Mouse (Mus musculus): ENCODE measurements around the gene Tmem132e. TPM values are rescaled to one million over a fixed set of nuclear protein-coding genes. Genes with fewer than 3 reads are reported as not detected.
A peak's percentile ranks its signal among the peaks of the same experiment; 100 is the strongest.

Tmem132e gene
- polyA plus RNA-seq, 1 experiment from 2014 or later: 0.44 TPM

DNA sequence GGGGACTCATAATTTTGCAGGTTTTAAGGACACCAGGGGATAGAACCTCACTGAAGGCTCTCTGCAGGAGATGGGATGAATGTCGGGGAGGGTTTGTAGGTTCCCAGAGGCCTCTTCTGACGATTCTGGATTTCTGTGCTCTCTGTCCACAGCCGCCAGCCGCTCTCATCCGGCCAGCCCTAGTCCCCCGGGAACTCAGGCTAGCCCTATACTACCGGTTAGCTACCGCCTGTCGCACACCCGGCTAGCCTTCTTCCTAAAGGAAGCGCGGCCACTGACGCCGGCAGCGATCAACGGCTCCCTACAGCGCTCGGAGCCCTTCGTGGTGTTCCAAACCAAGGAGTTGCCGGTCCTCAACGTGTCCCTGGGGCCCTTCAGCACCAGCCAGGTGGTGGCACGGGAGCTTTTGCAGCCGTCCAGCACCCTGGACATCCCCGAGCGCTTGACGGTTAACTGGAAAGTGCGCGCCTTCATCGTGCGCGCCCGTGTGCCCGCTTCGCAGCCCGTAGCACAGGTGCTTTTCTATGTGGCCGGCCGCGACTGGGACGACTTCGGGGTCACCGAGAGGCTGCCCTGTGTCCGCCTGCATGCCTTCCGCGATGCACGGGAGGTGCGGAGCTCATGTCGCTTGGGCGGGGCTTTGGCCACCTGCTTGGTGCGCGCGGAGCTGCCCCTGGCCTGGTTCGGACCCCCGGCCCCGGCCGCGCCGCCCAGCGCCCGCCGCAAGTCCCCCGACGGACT lies 45.6 kb downstream of the Tmem132e start:
- no peak overlapping the region for H3K9ac ChIP-seq

DNA sequence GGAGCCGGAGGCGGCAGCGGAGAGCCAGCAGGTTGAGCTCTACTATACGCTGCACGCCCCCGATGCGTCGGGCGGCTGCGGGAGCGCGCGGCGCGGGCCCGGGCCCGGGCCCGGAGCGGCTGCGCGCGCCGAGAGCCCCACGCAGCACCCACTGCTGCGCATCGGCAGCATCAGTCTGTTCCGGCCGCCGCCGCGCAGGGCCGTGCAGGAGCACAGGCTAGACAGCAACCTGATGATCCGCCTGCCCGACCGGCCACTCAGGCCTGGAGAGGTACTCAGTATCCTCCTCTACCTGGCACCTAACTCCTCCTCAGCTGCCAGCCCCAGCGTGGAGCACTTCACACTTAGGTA lies 46.1 kb downstream of the Tmem132e start:
- H3K4me1 ChIP-seq: peaks cover 8% of the 10 kb centered on the region
- peaks cover 65% of the 10 kb centered on the region for H3K27me3 ChIP-seq
- no peak for ATAC-seq (ENCODE audit: insufficient number of reproducible peaks, low FRiP score, low TSS enrichment, low read depth)
- H3K4me2 ChIP-seq (replicated peaks): peak overlapping the region; percentile 51
- H3K4me3 ChIP-seq (replicated peaks): peak overlapping the region; percentile 32
- H3K36me3 ChIP-seq: no peaks in the 10 kb centered on the region
- 3% methylated on average over 33 of the region's 36 CpGs for WGBS
- H3K9ac ChIP-seq: no peak overlapping the region
- H3K27ac ChIP-seq (replicated peaks): no peak overlapping the region
- no peaks in the 10 kb centered on the region for H3K9me3 ChIP-seq (replicated peaks)

More for the DNA sequence above, 45.6 kb downstream of the Tmem132e start:
- Histone ChIP-seq H3K27me3 (peaks cover 65% of the 10 kb centered on the region), H3K27ac (replicated peaks) (no peak overlapping the region), H3K9me3 (replicated peaks) (no peaks in the 10 kb centered on the region), H3K4me2 (replicated peaks) (peak overlapping the region; percentile 51), H3K4me3 (replicated peaks) (peak overlapping the region; percentile 32), H3K36me3 (no peaks in the 10 kb centered on the region), H3K4me1 (peaks cover 8% of the 10 kb centered on the region)
- ATAC-seq (ENCODE audit: insufficient number of reproducible peaks, low FRiP score, low TSS enrichment, low read depth): no peak
- WGBS: 1% methylated on average over 62 of the region's 62 CpGs

DNA sequence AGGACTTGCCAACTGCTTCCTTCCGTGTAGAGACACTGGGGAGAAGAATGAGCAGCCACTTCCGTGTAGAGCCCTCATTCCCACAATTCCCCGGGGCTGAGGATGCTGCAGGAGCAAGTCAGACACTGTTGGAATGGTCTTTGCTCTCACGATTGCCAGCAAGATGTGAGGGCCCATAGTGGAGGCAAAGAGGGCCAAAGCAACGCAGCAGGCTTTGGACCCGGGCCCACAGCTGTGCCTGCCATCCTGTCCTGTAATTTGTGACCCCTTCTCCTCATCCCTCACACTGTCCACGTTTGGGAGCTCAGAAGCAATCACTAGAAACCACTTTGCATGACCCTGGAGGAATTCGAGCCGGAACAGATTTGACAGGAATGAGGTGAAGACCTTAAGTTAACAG lies 59.8 kb downstream of the Tmem132e start:
- no peaks in the 10 kb centered on the region for H3K4me1 ChIP-seq
- H3K27ac ChIP-seq (replicated peaks): no peak overlapping the region
- no peak overlapping the region for H3K4me2 ChIP-seq (replicated peaks)
- no peak overlapping the region for H3K4me3 ChIP-seq (replicated peaks)
- WGBS: 56% methylated on average over 9 of the region's 9 CpGs
- H3K9ac ChIP-seq: no peak overlapping the region
- no peaks in the 10 kb centered on the region for H3K27me3 ChIP-seq
- H3K9me3 ChIP-seq (replicated peaks): no peaks in the 10 kb centered on the region
- ATAC-seq (ENCODE audit: insufficient number of reproducible peaks, low FRiP score, low TSS enrichment, low read depth): no peak
- H3K36me3 ChIP-seq: no peaks in the 10 kb centered on the region

DNA sequence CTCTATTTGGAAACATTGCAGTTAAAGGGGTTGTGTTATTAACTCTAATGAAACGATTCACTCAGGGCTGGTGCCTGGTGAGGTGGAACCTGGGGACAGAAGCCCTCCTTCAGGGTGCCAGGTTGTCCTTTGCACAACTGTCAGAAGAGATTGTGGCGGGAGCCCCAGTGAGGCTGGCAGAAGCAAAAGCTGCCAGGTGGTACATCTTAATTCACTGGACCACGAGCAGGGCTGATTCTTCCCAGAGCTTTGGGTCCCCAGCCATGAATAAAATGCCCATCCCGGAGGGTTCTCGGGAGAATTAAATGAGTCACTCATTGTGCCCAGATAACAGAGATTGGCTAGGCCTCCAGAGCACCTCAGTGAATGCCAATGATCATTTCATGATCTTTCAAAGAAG lies 63.8 kb downstream of the Tmem132e start:
- no peak for ATAC-seq (ENCODE audit: insufficient number of reproducible peaks, low FRiP score, low TSS enrichment, low read depth)
- Histone ChIP-seq H3K9ac (no peak overlapping the region), H3K36me3 (no peaks in the 10 kb centered on the region), H3K4me1 (no peaks in the 10 kb centered on the region), H3K4me2 (replicated peaks) (no peak overlapping the region), H3K27me3 (no peaks in the 10 kb centered on the region), H3K9me3 (replicated peaks) (no peaks in the 10 kb centered on the region), H3K4me3 (replicated peaks) (no peak overlapping the region), H3K27ac (replicated peaks) (no peak overlapping the region)
- WGBS: 61% methylated on average over 5 of the region's 5 CpGs

GRCm38 (mm10) chr11:82453230-82453629 lies 64.5 kb downstream of the Tmem132e start:
- Histone ChIP-seq H3K9ac (no peak overlapping the region), H3K36me3 (no peaks in the 10 kb centered on the region), H3K27ac (replicated peaks) (no peak overlapping the region), H3K4me3 (replicated peaks) (no peak overlapping the region), H3K27me3 (no peaks in the 10 kb centered on the region), H3K9me3 (replicated peaks) (no peaks in the 10 kb centered on the region), H3K4me2 (replicated peaks) (no peak overlapping the region), H3K4me1 (no peaks in the 10 kb centered on the region)
- WGBS: 74% methylated on average over 7 of the region's 7 CpGs
- no peak for ATAC-seq (ENCODE audit: insufficient number of reproducible peaks, low FRiP score, low TSS enrichment, low read depth)

- no peaks in the 10 kb centered on the region for H3K27me3 ChIP-seq
- H3K27ac ChIP-seq (replicated peaks): no peak overlapping the region
- H3K4me3 ChIP-seq (replicated peaks): no peak overlapping the region
- no peak overlapping the region for H3K9ac ChIP-seq
- WGBS: 80% methylated on average over 7 of the region's 7 CpGs
- no peaks in the 10 kb centered on the region for H3K36me3 ChIP-seq
- no peaks in the 10 kb centered on the region for H3K4me1 ChIP-seq
- no peaks in the 10 kb centered on the region for H3K9me3 ChIP-seq (replicated peaks)
- no peak for ATAC-seq (ENCODE audit: insufficient number of reproducible peaks, low FRiP score, low TSS enrichment, low read depth)
- H3K4me2 ChIP-seq (replicated peaks): no peak overlapping the region
Observed at GRCm38 (mm10) chr11:82461326-82461725, 72.6 kb downstream of the Tmem132e start.

- H3K9me3 ChIP-seq (replicated peaks): no peaks in the 10 kb centered on the region
- no peak overlapping the region for H3K4me2 ChIP-seq (replicated peaks)
- 94% methylated on average over 9 of the region's 9 CpGs for WGBS
- no peaks in the 10 kb centered on the region for H3K27me3 ChIP-seq
- no peak for ATAC-seq (ENCODE audit: insufficient number of reproducible peaks, low FRiP score, low TSS enrichment, low read depth)
- H3K27ac ChIP-seq (replicated peaks): no peak overlapping the region
- H3K36me3 ChIP-seq: no peaks in the 10 kb centered on the region
- H3K9ac ChIP-seq: no peak overlapping the region
- no peak overlapping the region for H3K4me3 ChIP-seq (replicated peaks)
- H3K4me1 ChIP-seq: 0 out of 2 replicates have a peak, but pooled peaks cover 3% of the 10 kb centered on the region
Observed at GRCm38 (mm10) chr11:82465536-82465935, 76.8 kb downstream of the Tmem132e start.

- no peak overlapping the region for H3K9ac ChIP-seq
- no peak overlapping the region for H3K27ac ChIP-seq (replicated peaks)
- no peak for ATAC-seq (ENCODE audit: insufficient number of reproducible peaks, low FRiP score, low TSS enrichment, low read depth)
- no peak overlapping the region for H3K4me2 ChIP-seq (replicated peaks)
- no peaks in the 10 kb centered on the region for H3K27me3 ChIP-seq
- H3K9me3 ChIP-seq (replicated peaks): no peaks in the 10 kb centered on the region
- H3K4me1 ChIP-seq: 0 out of 2 replicates have a peak, but pooled peaks cover 3% of the 10 kb centered on the region
- H3K36me3 ChIP-seq: no peaks in the 10 kb centered on the region
- WGBS: 67% methylated on average over 7 of the region's 7 CpGs
- H3K4me3 ChIP-seq (replicated peaks): no peak overlapping the region
Observed at GRCm38 (mm10) chr11:82467218-82467617, 78.5 kb downstream of the Tmem132e start.

- whole genome bisulfite sequencing: 75% methylated on average over 1 of the region's 1 CpGs
Observed at GRCm38 (mm10) chr11:82471076-82471475, 82.4 kb downstream of the Tmem132e start.

DNA sequence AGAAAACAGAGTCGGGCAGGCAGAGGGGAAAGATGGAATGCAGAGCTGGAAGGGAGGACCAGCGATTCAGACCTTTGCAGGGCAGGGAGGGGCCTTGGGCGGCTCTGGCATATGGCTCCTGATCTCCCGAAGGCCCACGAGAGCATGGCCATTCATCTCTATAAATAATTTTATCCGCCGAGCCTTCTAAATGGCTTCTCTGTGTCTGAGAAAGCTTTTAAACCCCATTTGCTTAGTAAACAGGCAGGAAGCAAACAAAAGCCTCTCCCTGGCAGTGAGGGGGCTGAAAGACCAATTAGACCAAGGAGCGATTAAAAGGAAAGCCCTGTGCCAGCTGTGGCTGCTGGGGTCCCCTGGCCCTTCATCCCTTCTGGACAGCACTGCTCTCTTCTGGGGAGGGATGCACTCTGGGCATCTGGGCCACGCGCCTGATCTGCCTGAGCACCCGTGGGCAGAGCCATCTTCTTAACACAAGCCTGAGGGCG lies 84.5 kb downstream of the Tmem132e start:
- H3K36me3 ChIP-seq: no peaks in the 10 kb centered on the region
- H3K4me2 ChIP-seq (replicated peaks): no peak overlapping the region
- H3K4me1 ChIP-seq: peaks cover 4% of the 10 kb centered on the region; the same call in 1 of the 2 replicates
- no peak overlapping the region for H3K4me3 ChIP-seq (replicated peaks)
- WGBS: 35% methylated on average over 12 of the region's 12 CpGs
- no peaks in the 10 kb centered on the region for H3K27me3 ChIP-seq
- no peak overlapping the region for H3K27ac ChIP-seq (replicated peaks)
- H3K9me3 ChIP-seq (replicated peaks): no peaks in the 10 kb centered on the region
- no peak for ATAC-seq (ENCODE audit: insufficient number of reproducible peaks, low FRiP score, low TSS enrichment, low read depth)
- H3K9ac ChIP-seq: no peak overlapping the region

More at GRCm38 (mm10) chr11:82471076-82471475, 82.4 kb downstream of the Tmem132e start:
- Histone ChIP-seq H3K27me3 (no peaks in the 10 kb centered on the region), H3K27ac (replicated peaks) (no peak overlapping the region), H3K9ac (no peak overlapping the region), H3K4me2 (replicated peaks) (no peak overlapping the region), H3K4me1 (peaks cover 7% of the 10 kb centered on the region; the same call in 1 of the 2 replicates), H3K9me3 (replicated peaks) (no peaks in the 10 kb centered on the region), H3K4me3 (replicated peaks) (no peak overlapping the region), H3K36me3 (no peaks in the 10 kb centered on the region)
- no peak for ATAC-seq (ENCODE audit: insufficient number of reproducible peaks, low FRiP score, low TSS enrichment, low read depth)

- H3K4me2 ChIP-seq (replicated peaks): no peak overlapping the region
- no peaks in the 10 kb centered on the region for H3K27me3 ChIP-seq
- H3K27ac ChIP-seq (replicated peaks): no peak overlapping the region
- WGBS: 70% methylated on average over 4 of the region's 4 CpGs
- H3K9ac ChIP-seq: no peak overlapping the region
- H3K4me3 ChIP-seq (replicated peaks): no peak overlapping the region
- H3K36me3 ChIP-seq: no peaks in the 10 kb centered on the region
- no peaks in the 10 kb centered on the region for H3K9me3 ChIP-seq (replicated peaks)
- ATAC-seq (ENCODE audit: insufficient number of reproducible peaks, low FRiP score, low TSS enrichment, low read depth): no peak
- H3K4me1 ChIP-seq: peaks cover 4% of the 10 kb centered on the region; the same call in 1 of the 2 replicates
Observed at GRCm38 (mm10) chr11:82476092-82476491, 87.4 kb downstream of the Tmem132e start.

GRCm38 (mm10) chr11:82477412-82477811 lies 88.7 kb downstream of the Tmem132e start:
- Histone ChIP-seq H3K27ac (replicated peaks) (no peak overlapping the region), H3K4me1 (peaks cover 4% of the 10 kb centered on the region; the same call in 1 of the 2 replicates), H3K4me3 (replicated peaks) (no peak overlapping the region), H3K9me3 (replicated peaks) (no peaks in the 10 kb centered on the region), H3K36me3 (no peaks in the 10 kb centered on the region), H3K27me3 (no peaks in the 10 kb centered on the region), H3K9ac (no peak overlapping the region), H3K4me2 (replicated peaks) (no peak overlapping the region)
- no peak for ATAC-seq (ENCODE audit: insufficient number of reproducible peaks, low FRiP score, low TSS enrichment, low read depth)
- 86% methylated on average over 3 of the region's 3 CpGs for WGBS
